Mouse (Mus musculus) ZHBTc4 (cell line): ENCODE data around the gene Gm49027.

Experiments
- DNase-seq: peaks from one replicate; pipeline ENCODE4 v3.0.0-alpha.2; 2011; ENCODE audit warnings: low read depth, low spot score

Gene Gm49027

GRCm38 (mm10) chr5:123501973-123502372 lies 23.3 kb downstream of the Gm49027 start:
- DNase-seq = no peak

DNA sequence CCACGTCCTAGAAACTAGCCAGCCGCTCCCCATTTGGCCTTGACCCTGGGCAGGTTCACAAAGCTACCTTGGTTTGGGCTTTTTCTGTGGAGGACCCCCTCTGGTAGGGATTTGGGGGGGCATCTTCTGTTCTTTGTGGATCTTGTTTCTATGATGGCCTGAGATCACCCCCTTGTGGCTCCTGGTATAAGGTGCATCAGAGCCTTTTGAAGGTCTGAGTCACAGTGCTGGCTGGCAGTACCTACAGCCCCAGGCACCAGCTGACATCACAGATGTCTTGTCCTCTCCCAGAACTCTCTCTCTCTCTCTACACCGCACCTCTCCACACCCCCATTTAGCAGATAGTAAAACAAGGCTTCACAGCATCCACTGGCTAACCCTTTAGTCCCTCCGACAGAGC lies 25.6 kb downstream of the Gm49027 start:
- peak; percentile 39 for DNase-seq

- DNase-seq = no peak
These were observed 35.4 kb downstream of the Gm49027 start for GRCm38 (mm10) chr5:123489935-123490334.

- DNase-seq = no peak
These were observed 36.0 kb downstream of the Gm49027 start, which contains the start of the genes Lrrc43 and Il31 for GRCm38 (mm10) chr5:123489112-123489785. Gene Lrrc43 (plus strand): TSS chr5:123489305. Gene Il31 (minus strand): TSS chr5:123489489.

DNA sequence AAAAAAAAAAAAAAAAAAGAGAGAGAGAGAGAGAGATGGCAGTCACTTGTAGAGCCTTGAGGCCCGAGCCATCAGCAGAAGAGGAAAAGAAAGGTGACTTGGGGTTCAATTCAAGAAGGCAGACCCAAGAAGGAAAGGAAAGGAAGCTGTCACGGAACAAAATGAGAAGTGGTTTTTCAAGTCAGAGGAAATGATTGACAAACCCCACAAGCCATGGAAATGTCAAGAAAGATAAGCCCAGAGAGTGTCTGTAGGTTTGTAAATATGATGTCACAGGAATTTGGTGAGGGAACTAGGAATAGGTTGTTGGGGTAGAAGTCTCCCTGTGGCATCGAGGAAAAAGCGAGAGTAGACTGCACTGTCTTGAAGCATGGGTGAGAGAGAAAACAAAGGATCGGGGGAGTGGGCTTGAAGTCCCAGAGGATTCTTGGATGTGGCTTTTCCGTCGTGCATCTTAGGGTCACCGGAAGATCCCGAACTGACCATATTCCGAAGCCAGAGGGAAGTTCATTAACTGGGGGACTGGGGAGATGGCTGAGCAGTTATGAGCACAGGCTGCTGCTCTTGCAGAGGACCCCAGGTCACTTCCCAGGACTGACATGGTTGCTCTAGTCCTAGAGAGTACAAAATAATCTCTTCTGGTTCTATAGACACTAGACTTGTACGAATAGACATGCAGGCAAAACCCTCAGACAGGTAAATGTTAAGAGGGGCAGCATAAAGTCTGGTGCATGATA lies 37.5 kb downstream of the Gm49027 start:
- no peak for DNase-seq

DNA sequence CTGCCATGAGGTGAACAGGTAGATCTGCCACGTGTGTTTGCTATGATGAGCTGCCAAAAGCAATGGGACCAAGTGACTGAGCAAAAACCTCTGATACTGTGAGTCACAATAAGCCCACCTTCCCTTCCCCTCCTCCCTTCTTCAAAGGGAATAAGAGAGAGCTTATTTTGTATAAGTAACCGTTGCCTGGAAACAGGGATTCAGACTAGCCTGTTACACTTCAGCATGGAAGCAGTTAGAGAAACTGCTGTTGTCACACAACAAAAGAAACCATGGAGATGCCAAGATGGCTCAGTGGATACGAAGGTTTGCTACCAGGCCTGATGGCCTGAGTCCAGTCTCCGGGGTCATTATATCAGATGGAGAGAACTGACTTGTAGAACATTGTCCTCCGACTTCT lies 51.5 kb downstream of the Gm49027 start:
- no peak for DNase-seq

GRCm38 (mm10) chr5:123470784-123471400 lies 54.4 kb downstream of the Gm49027 start:
- DNase-seq = no peak

- no peak for DNase-seq
These were observed 60.6 kb downstream of the Gm49027 start for GRCm38 (mm10) chr5:123464638-123465037.
